Mouse (Mus musculus): ENCODE data around the gene Wasf3. TPM values are rescaled to one million over a fixed set of nuclear protein-coding genes. Genes with fewer than 3 reads are reported as not detected.
"Not testable (repeated sequence)": the region's sequence is repeated elsewhere in the genome, so short reads cannot be mapped to it uniquely, and the experiment has no call there.

The Wasf3 gene
- polyA plus RNA-seq, 1 experiment from 2014 or later, result 0.32 TPM

- ATAC-seq (ENCODE audit: extremely low read depth, insufficient number of reproducible peaks, low FRiP score, low TSS enrichment); H3K36me3 ChIP-seq; H3K4me2 ChIP-seq; H3K9me3 ChIP-seq; H3K4me1 ChIP-seq; H3K27ac ChIP-seq (replicated peaks); H3K4me3 ChIP-seq; H3K9ac ChIP-seq; H3K27me3 ChIP-seq (replicated peaks): not testable (repeated sequence)
- WGBS, result 73% methylated on average over 2 of the region's 5 CpGs
These were observed 129.0 kb downstream of the Wasf3 start, which contains the start of gene Gm3402 for GRCm38 (mm10) chr5:146513823-146514222. Gene Gm3402, plus strand, starts transcription at chr5:146514123.

Other genes with a start within 250 kb of the Wasf3 start
- not detected in 2 replicates for gene Gm5565, start 224.4 kb upstream of the Wasf3 start, polyA plus RNA-seq (2015; fragmentation: Nextera tagmentation; extraction: Ambion mirVana)
- not detected in 2 replicates for gene Gm6309, start 214.3 kb upstream of the Wasf3 start, polyA plus RNA-seq (2015; fragmentation: Nextera tagmentation; extraction: Ambion mirVana)
- not detected in 2 replicates for gene 1700001J03Rik, start 199.7 kb upstream of the Wasf3 start, polyA plus RNA-seq (2015; fragmentation: Nextera tagmentation; extraction: Ambion mirVana)
- 35.0 and 39.3 TPM in 2 replicates for gene Rnf6, start 163.4 kb upstream of the Wasf3 start, polyA plus RNA-seq (2015; fragmentation: Nextera tagmentation; extraction: Ambion mirVana)
- 10.5 and 10.7 TPM in 2 replicates for gene Cdk8, start 153.8 kb upstream of the Wasf3 start, polyA plus RNA-seq (2015; fragmentation: Nextera tagmentation; extraction: Ambion mirVana)
- gene Gm6408, start 97.0 kb downstream of the Wasf3 start, polyA plus RNA-seq (2015; fragmentation: Nextera tagmentation; extraction: Ambion mirVana), result not detected in 2 replicates
- not detected in 2 replicates for gene Gm6370, start 106.4 kb downstream of the Wasf3 start, polyA plus RNA-seq (2015; fragmentation: Nextera tagmentation; extraction: Ambion mirVana)
- gene 4930449I24Rik, start 117.4 kb downstream of the Wasf3 start, polyA plus RNA-seq (2015; fragmentation: Nextera tagmentation; extraction: Ambion mirVana), result not detected in 2 replicates
- not detected in 2 replicates for gene Gm3402, start 129.1 kb downstream of the Wasf3 start, polyA plus RNA-seq (2015; fragmentation: Nextera tagmentation; extraction: Ambion mirVana)
- not detected in 2 replicates for gene Gm3404, start 140.8 kb downstream of the Wasf3 start, polyA plus RNA-seq (2015; fragmentation: Nextera tagmentation; extraction: Ambion mirVana)
- gene Gm3409, start 152.7 kb downstream of the Wasf3 start, polyA plus RNA-seq (2015; fragmentation: Nextera tagmentation; extraction: Ambion mirVana), result not detected in 2 replicates
- gene Gm3415, start 171.2 kb downstream of the Wasf3 start, polyA plus RNA-seq (2015; fragmentation: Nextera tagmentation; extraction: Ambion mirVana), result not detected in 2 replicates
- not detected in 2 replicates for gene Gpr12, start 200.3 kb downstream of the Wasf3 start, polyA plus RNA-seq (2015; fragmentation: Nextera tagmentation; extraction: Ambion mirVana)